Mouse (Mus musculus): ENCODE data around the gene Klk14. TPM values are rescaled to one million over a fixed set of nuclear protein-coding genes. Genes with fewer than 3 reads are reported as not detected.
"Not testable (repeated sequence)": the region's sequence is repeated elsewhere in the genome, so short reads cannot be mapped to it uniquely, and the experiment has no call there.

The Klk14 gene
- polyA plus RNA-seq, 2 experiments: 0.14 TPM; not detected in 1

- no peak overlapping the region for H3K4me3 ChIP-seq (replicated peaks; ENCODE audit: low read length)
- H3K27me3 ChIP-seq (ENCODE audit: control insufficient read depth, insufficient read depth, low read length): no peaks in the 10 kb centered on the region
- no peak overlapping the region for H3K4me2 ChIP-seq (replicated peaks; ENCODE audit: low read depth, low read length, severe bottlenecking)
- H3K9ac ChIP-seq (ENCODE audit: low read depth, low read length, severe bottlenecking): no peak overlapping the region
- peaks cover 24% of the 10 kb centered on the region for H3K36me3 ChIP-seq (ENCODE audit: control insufficient read depth, insufficient read depth, low read length)
- WGBS: 21% methylated on average over 5 of the region's 5 CpGs
- no peaks in the 10 kb centered on the region for H3K4me1 ChIP-seq (ENCODE audit: control insufficient read depth, insufficient read depth, low read length)
- TF ChIP-seq POLR2A (IDR thresholded peaks at IDR 0.05; ENCODE audit: borderline replicate concordance, extremely low read depth, insufficient read depth, insufficient read length): no peak
- ATAC-seq (ENCODE audit: low FRiP score, low read depth) (no peak), DNase-seq (ENCODE audit: low spot score) (peak; percentile 12)
- no peak overlapping the region for H3K27ac ChIP-seq (replicated peaks; ENCODE audit: low read depth, low read length)
- no peaks in the 10 kb centered on the region for H3K9me3 ChIP-seq (ENCODE audit: control insufficient read depth, low read length)
Observed at GRCm38 (mm10) chr7:43680960-43681359, 9.3 kb upstream of the Klk14 start.

GRCm38 (mm10) chr7:43682511-43682910 lies 7.7 kb upstream of the Klk14 start:
- not testable (repeated sequence) for DNase-seq (ENCODE audit: low spot score); H3K9ac ChIP-seq (ENCODE audit: low read depth, low read length, severe bottlenecking)

GRCm38 (mm10) chr7:43685088-43685487 lies 5.1 kb upstream of the Klk14 start:
- no peak for ATAC-seq (ENCODE audit: low FRiP score, low read depth)
- no peak for DNase-seq (ENCODE audit: low spot score)
- Histone ChIP-seq H3K36me3 (ENCODE audit: control insufficient read depth, insufficient read depth, low read length) (no peaks in the 10 kb centered on the region), H3K4me2 (replicated peaks; ENCODE audit: low read depth, low read length, severe bottlenecking) (no peak overlapping the region), H3K4me3 (replicated peaks; ENCODE audit: low read length) (no peak overlapping the region), H3K9me3 (ENCODE audit: control insufficient read depth, low read length) (no peaks in the 10 kb centered on the region), H3K27ac (replicated peaks; ENCODE audit: low read depth, low read length) (no peak overlapping the region), H3K4me1 (ENCODE audit: control insufficient read depth, insufficient read depth, low read length) (no peaks in the 10 kb centered on the region), H3K9ac (ENCODE audit: low read depth, low read length, severe bottlenecking) (no peak overlapping the region), H3K27me3 (ENCODE audit: control insufficient read depth, insufficient read depth, low read length) (no peaks in the 10 kb centered on the region)
- no peak for TF ChIP-seq POLR2A (IDR thresholded peaks at IDR 0.05; ENCODE audit: borderline replicate concordance, extremely low read depth, insufficient read depth, insufficient read length)
- WGBS: 72% methylated on average over 7 of the region's 7 CpGs

More at GRCm38 (mm10) chr7:43682511-43682910, 7.7 kb upstream of the Klk14 start:
- WGBS: 15% methylated on average over 1 of the region's 1 CpGs
- H3K27me3 ChIP-seq (ENCODE audit: control insufficient read depth, insufficient read depth, low read length); H3K27ac ChIP-seq (replicated peaks; ENCODE audit: low read depth, low read length); H3K4me2 ChIP-seq (replicated peaks; ENCODE audit: low read depth, low read length, severe bottlenecking); ATAC-seq (ENCODE audit: low FRiP score, low read depth); H3K4me1 ChIP-seq (ENCODE audit: control insufficient read depth, insufficient read depth, low read length); H3K36me3 ChIP-seq (ENCODE audit: control insufficient read depth, insufficient read depth, low read length); H3K4me3 ChIP-seq (replicated peaks; ENCODE audit: low read length); H3K9me3 ChIP-seq (ENCODE audit: control insufficient read depth, low read length): not testable (repeated sequence)

GRCm38 (mm10) chr7:43710031-43710430 lies 19.8 kb downstream of the Klk14 start:
- Histone ChIP-seq H3K4me2 (replicated peaks; ENCODE audit: low read depth, low read length, severe bottlenecking) (no peak overlapping the region), H3K9me3 (ENCODE audit: control insufficient read depth, low read length) (no peaks in the 10 kb centered on the region), H3K9ac (ENCODE audit: low read depth, low read length, severe bottlenecking) (no peak overlapping the region), H3K4me1 (ENCODE audit: control insufficient read depth, insufficient read depth, low read length) (no peaks in the 10 kb centered on the region), H3K4me3 (replicated peaks; ENCODE audit: low read length) (no peak overlapping the region), H3K36me3 (ENCODE audit: control insufficient read depth, insufficient read depth, low read length) (no peaks in the 10 kb centered on the region), H3K27me3 (ENCODE audit: control insufficient read depth, insufficient read depth, low read length) (no peaks in the 10 kb centered on the region), H3K27ac (replicated peaks; ENCODE audit: low read depth, low read length) (no peak overlapping the region)
- ATAC-seq (ENCODE audit: low FRiP score, low read depth) (no peak), DNase-seq (ENCODE audit: low spot score) (no peak)
- no peak for TF ChIP-seq POLR2A (IDR thresholded peaks at IDR 0.05; ENCODE audit: borderline replicate concordance, extremely low read depth, insufficient read depth, insufficient read length)
- 76% methylated on average over 3 of the region's 3 CpGs for WGBS

GRCm38 (mm10) chr7:43712267-43712666 lies 22.0 kb downstream of the Klk14 start, which contains the start of gene Klk13:
Klk13 (plus strand) TSS chr7:43712567.
- H3K4me3 ChIP-seq (replicated peaks; ENCODE audit: low read length): no peak within 1 kb of the TSS

GRCm38 (mm10) chr7:43712917-43713316 lies 22.7 kb downstream of the Klk14 start:
- no peak for TF ChIP-seq POLR2A (IDR thresholded peaks at IDR 0.05; ENCODE audit: borderline replicate concordance, extremely low read depth, insufficient read depth, insufficient read length)
- no peaks in the 10 kb centered on the region for H3K36me3 ChIP-seq (ENCODE audit: control insufficient read depth, insufficient read depth, low read length)
- ATAC-seq (ENCODE audit: low FRiP score, low read depth) (no peak), DNase-seq (ENCODE audit: low spot score) (no peak)
- H3K27me3 ChIP-seq (ENCODE audit: control insufficient read depth, insufficient read depth, low read length): no peaks in the 10 kb centered on the region
- no peak overlapping the region for H3K27ac ChIP-seq (replicated peaks; ENCODE audit: low read depth, low read length)
- peak overlapping the region; percentile 13; the same call in 1 of the 2 replicates for H3K4me2 ChIP-seq (replicated peaks; ENCODE audit: low read depth, low read length, severe bottlenecking)
- no peak overlapping the region for H3K4me3 ChIP-seq (replicated peaks; ENCODE audit: low read length)
- H3K9ac ChIP-seq (ENCODE audit: low read depth, low read length, severe bottlenecking): no peak overlapping the region
- no peaks in the 10 kb centered on the region for H3K4me1 ChIP-seq (ENCODE audit: control insufficient read depth, insufficient read depth, low read length)
- H3K9me3 ChIP-seq (ENCODE audit: control insufficient read depth, low read length): no peaks in the 10 kb centered on the region
- 2% methylated on average over 9 of the region's 9 CpGs for WGBS

More at GRCm38 (mm10) chr7:43712267-43712666, 22.0 kb downstream of the Klk14 start, which contains the start of gene Klk13:
- ATAC-seq (ENCODE audit: low FRiP score, low read depth) (no peak), DNase-seq (ENCODE audit: low spot score) (no peak)
- H3K9ac ChIP-seq (ENCODE audit: low read depth, low read length, severe bottlenecking): no peak within 1 kb of the TSS
- H3K36me3 ChIP-seq (ENCODE audit: control insufficient read depth, insufficient read depth, low read length): no peaks in the 10 kb centered on the region
- no peaks in the 10 kb centered on the region for H3K27me3 ChIP-seq (ENCODE audit: control insufficient read depth, insufficient read depth, low read length)
- no peak within 1 kb of the TSS for H3K27ac ChIP-seq (replicated peaks; ENCODE audit: low read depth, low read length)
- no peaks in the 10 kb centered on the region for H3K4me1 ChIP-seq (ENCODE audit: control insufficient read depth, insufficient read depth, low read length)
- 52% methylated on average over 4 of the region's 4 CpGs for WGBS
- H3K9me3 ChIP-seq (ENCODE audit: control insufficient read depth, low read length): no peaks in the 10 kb centered on the region
- peak within 1 kb of the TSS; percentile 13; the same call in 1 of the 2 replicates for H3K4me2 ChIP-seq (replicated peaks; ENCODE audit: low read depth, low read length, severe bottlenecking)
- TF ChIP-seq POLR2A (IDR thresholded peaks at IDR 0.05; ENCODE audit: borderline replicate concordance, extremely low read depth, insufficient read depth, insufficient read length): no peak
